Mouse (Mus musculus) MEL (cell line): ENCODE data around the gene Olfr183. TPM values are rescaled to one million over a fixed set of nuclear protein-coding genes. Genes with fewer than 3 reads are reported as not detected.

ENCODE experiments used
- DNase-seq: peaks from one replicate; pipeline ENCODE4 v3.0.0; 2011; ENCODE audit warnings: low read depth, low spot score
- H3K27ac ChIP-seq: 2 replicates; pipeline ENCODE4 v1.5.1; 2012; ENCODE audit warnings: low read depth, mild to moderate bottlenecking, control low read depth, low read length, moderate library complexity; ENCODE audit not compliant: control insufficient read depth
- H3K27me3 ChIP-seq, 2 experiments: fragments of 150-350 bp in 1 of 2; sonication (generic) in 1 of 2; 2 replicates each; pipeline ENCODE4 v1.6.1; 2012; ENCODE audit warnings: low read length in 2 of 2, mild to moderate bottlenecking in 2 of 2, improper control_type of control experiment in 1 of 2, moderate library complexity in 1 of 2; ENCODE audit not compliant: insufficient read depth in 2 of 2, control insufficient read depth in 1 of 2
- H3K36me3 ChIP-seq, 2 experiments: 2 replicates each; pipeline ENCODE4 v1.6.1; 2012 to 2014; ENCODE audit warnings: low read length in 2 of 2, improper control_type of control experiment in 1 of 2, inconsistent platforms in 1 of 2, mild to moderate bottlenecking in 1 of 2; ENCODE audit not compliant: insufficient read depth in 2 of 2, control insufficient read depth in 1 of 2
- H3K4me1 ChIP-seq, 2 experiments: fragments of 150-350 bp in 1 of 2; sonication (generic) in 1 of 2; 2 replicates each; pipeline ENCODE4 v1.6.1; 2012; ENCODE audit warnings: low read length in 2 of 2, improper control_type of control experiment in 1 of 2, mild to moderate bottlenecking in 1 of 2; ENCODE audit not compliant: insufficient read depth in 2 of 2, control insufficient read depth in 1 of 2
- H3K4me3 ChIP-seq, 2 experiments: fragments of 150-350 bp in 1 of 2; sonication (generic) in 1 of 2; 2 replicates each; pipeline ENCODE4 v1.5.1; 2012; ENCODE audit warnings: low read depth in 2 of 2, low read length in 2 of 2, mild to moderate bottlenecking in 2 of 2, moderate library complexity in 2 of 2, control low read depth in 1 of 2, improper control_type of control experiment in 1 of 2; ENCODE audit not compliant: control insufficient read depth in 1 of 2, insufficient read depth in 1 of 2
- H3K79me2 ChIP-seq: 2 replicates; pipeline ENCODE4 v1.6.1; 2012; ENCODE audit warnings: mild to moderate bottlenecking, low read length, moderate library complexity; ENCODE audit not compliant: control insufficient read depth, poor library complexity, insufficient read depth
- H3K9ac ChIP-seq: 2 replicates; pipeline ENCODE4 v1.6.1; 2012; ENCODE audit warnings: low read depth, mild to moderate bottlenecking, control low read depth, low read length, moderate library complexity; ENCODE audit not compliant: control insufficient read depth, poor library complexity, severe bottlenecking
- H3K9me3 ChIP-seq: fragments of 150-350 bp; sonication (generic); replicated peaks from 2 replicates; pipeline ENCODE4 v1.6.1; 2012; ENCODE audit warnings: mild to moderate bottlenecking, low read length, improper control_type of control experiment, moderate library complexity; ENCODE audit not compliant: insufficient read depth
- BHLHE40 ChIP-seq: IDR thresholded peaks from 2 replicates; pipeline ENCODE4 v1.6.1; 2012; ENCODE audit warnings: low read depth, mild to moderate bottlenecking, inconsistent platforms, low read length, improper control_type of control experiment, borderline replicate concordance
- CHD1 ChIP-seq: IDR thresholded peaks from 2 replicates; pipeline ENCODE4 v1.6.1; 2012; ENCODE audit warnings: low read depth, mild to moderate bottlenecking, inconsistent platforms, low read length, improper control_type of control experiment
- CTCF ChIP-seq, 3 experiments: IDR thresholded peaks in 2 of 3; conservative IDR thresholded peaks in 1 of 3; 2 replicates each; pipeline ENCODE4 v1.5.1; 2011 to 2012; ENCODE audit warnings: low read length in 3 of 3, low read depth in 2 of 3, mild to moderate bottlenecking in 2 of 3, improper control_type of control experiment in 1 of 3, inconsistent platforms in 1 of 3, mixed read lengths in 1 of 3, moderate library complexity in 1 of 3; ENCODE audit not compliant: control insufficient read depth in 1 of 3, insufficient read depth in 1 of 3, poor library complexity in 1 of 3, severe bottlenecking in 1 of 3
- EP300 ChIP-seq, 2 experiments: IDR thresholded peaks; 2 replicates each; pipeline ENCODE4 v1.6.1; 2011; ENCODE audit warnings: improper control_type of control experiment in 2 of 2, low read length in 2 of 2, low read depth in 1 of 2, mild to moderate bottlenecking in 1 of 2
- GABPA ChIP-seq: IDR thresholded peaks from 2 replicates; pipeline ENCODE4 v1.6.1; 2012; ENCODE audit warnings: low read depth, mild to moderate bottlenecking, inconsistent platforms, low read length, improper control_type of control experiment, moderate library complexity
- GATA1 ChIP-seq: IDR thresholded peaks from 2 replicates; pipeline ENCODE4 v1.6.1; 2011; ENCODE audit warnings: low read depth, low read length, improper control_type of control experiment
- HCFC1 ChIP-seq: IDR thresholded peaks from 2 replicates; pipeline ENCODE4 v1.6.1; 2012; ENCODE audit warnings: low read depth, mild to moderate bottlenecking, inconsistent platforms, low read length, improper control_type of control experiment, moderate library complexity
- MAX ChIP-seq: IDR thresholded peaks from 2 replicates; pipeline ENCODE4 v1.6.1; 2011; ENCODE audit warnings: low read length, improper control_type of control experiment
- MAZ ChIP-seq: IDR thresholded peaks from 2 replicates; pipeline ENCODE4 v1.6.1; 2012; ENCODE audit warnings: low read depth, mild to moderate bottlenecking, inconsistent platforms, low read length, improper control_type of control experiment
- MEF2A ChIP-seq: IDR thresholded peaks from 2 replicates; pipeline ENCODE4 v1.6.1; 2014; ENCODE audit warnings: low read depth, mild to moderate bottlenecking, inconsistent platforms, low read length, improper control_type of control experiment; ENCODE audit not compliant: poor library complexity, insufficient replicate concordance, severe bottlenecking; ENCODE audit errors: extremely low read depth
- MXI1 ChIP-seq: IDR thresholded peaks from 2 replicates; pipeline ENCODE4 v1.6.1; 2011; ENCODE audit warnings: mild to moderate bottlenecking, low read depth, low read length, improper control_type of control experiment
- NELFE ChIP-seq: IDR thresholded peaks from 2 replicates; pipeline ENCODE4 v1.6.1; 2011; ENCODE audit warnings: low read depth, low read length, improper control_type of control experiment
- POLR2AphosphoS2 ChIP-seq: IDR thresholded peaks from 2 replicates; pipeline ENCODE4 v1.6.1; 2011; ENCODE audit warnings: low read length, improper control_type of control experiment
- POLR2AphosphoS5 ChIP-seq: IDR thresholded peaks from 2 replicates; pipeline ENCODE4 v1.6.1; 2012; ENCODE audit warnings: low read depth, borderline replicate concordance, mild to moderate bottlenecking, inconsistent platforms, low read length, moderate library complexity, mixed read lengths
- RAD21 ChIP-seq: IDR thresholded peaks from 2 replicates; pipeline ENCODE4 v1.6.1; 2011; ENCODE audit warnings: mild to moderate bottlenecking, low read depth, low read length, improper control_type of control experiment
- RCOR1 ChIP-seq: IDR thresholded peaks from 2 replicates; pipeline ENCODE4 v1.6.1; 2012; ENCODE audit warnings: low read depth, mild to moderate bottlenecking, inconsistent platforms, low read length, improper control_type of control experiment
- TAL1 ChIP-seq: IDR thresholded peaks from 2 replicates; pipeline ENCODE4 v1.6.1; 2012; ENCODE audit warnings: mild to moderate bottlenecking, inconsistent platforms, low read length, moderate library complexity, mixed read lengths
- TCF12 ChIP-seq: IDR thresholded peaks from 2 replicates; pipeline ENCODE4 v1.6.1; 2014; ENCODE audit warnings: low read depth, mild to moderate bottlenecking, inconsistent platforms, low read length, improper control_type of control experiment, moderate library complexity
- USF1 ChIP-seq: IDR thresholded peaks from 2 replicates; pipeline ENCODE4 v1.6.1; 2014; ENCODE audit warnings: low read depth, mild to moderate bottlenecking, inconsistent platforms, low read length, improper control_type of control experiment, moderate library complexity
- ZC3H11A ChIP-seq: IDR thresholded peaks from 2 replicates; pipeline ENCODE4 v1.6.1; 2012; ENCODE audit warnings: low read depth, mild to moderate bottlenecking, inconsistent platforms, low read length, improper control_type of control experiment
- ZNF384 ChIP-seq: IDR thresholded peaks from 2 replicates; pipeline ENCODE4 v1.6.1; 2012; ENCODE audit warnings: low read depth, mild to moderate bottlenecking, inconsistent platforms, low read length, improper control_type of control experiment
- polyA plus RNA-seq, 2 experiments: library from polyadenylated mRNA; stranded (reverse) in 1 of 2; unstranded in 1 of 2; fragments of >175 nt in 1 of 2; fragments of >200 nt in 1 of 2; gene quantifications; 2 replicates each; pipeline versions ENCODE4 v1.2.1 to v1.2.4; 2012; ENCODE audit warnings: low replicate concordance in 2 of 2, low read depth in 1 of 2; ENCODE audit not compliant: insufficient read length in 2 of 2, insufficient read depth in 1 of 2, missing spikeins in 1 of 2
- total RNA-seq: library from RNA; depleted of rRNA; stranded (reverse); fragments of 300-350 nt; gene quantifications from 2 replicates; pipeline ENCODE4 v1.2.3, GENCODE M21; 2012; rRNA removed

Olfr183 gene
- total RNA-seq (0.42 and 0.73 TPM in 2 replicates), polyA plus RNA-seq (under 1 TPM in 1 of 2 experiments, not detected in 1; 0.49 TPM)

- TF ChIP-seq TAL1 (no peak), USF1 (no peak), ZC3H11A (no peak), POLR2AphosphoS2 (no peak), NELFE (no peak), BHLHE40 (no peak), MXI1 (no peak), POLR2AphosphoS5 (no peak)
- H3K27ac ChIP-seq, result no peak within 1 kb of the TSS
- no peak for DNase-seq
- H3K27me3 ChIP-seq, result no peaks in the 10 kb centered on the region
- no peak within 1 kb of the TSS for H3K9ac ChIP-seq
- no peaks in the 10 kb centered on the region for H3K36me3 ChIP-seq
- no peak within 1 kb of the TSS for H3K4me3 ChIP-seq
- no peaks in the 10 kb centered on the region for H3K9me3 ChIP-seq
- H3K4me1 ChIP-seq, result no peaks in the 10 kb centered on the region
- no peaks in the 10 kb centered on the region for H3K79me2 ChIP-seq
These were observed at the start of gene Olfr183 for GRCm38 (mm10) chr16:58995057-58995456. Gene Olfr183 (plus strand): TSS chr16:58995357.

- Histone ChIP-seq H3K4me3 (no peak overlapping the region), H3K9me3 (no peaks in the 10 kb centered on the region), H3K36me3 (peaks cover 0 to 6% of the 10 kb centered on the region in 2 experiments; a peak in 2 of 4 replicates), H3K27me3 (no peaks in the 10 kb centered on the region), H3K4me1 (peaks cover 0 to 6% of the 10 kb centered on the region in 2 experiments; a peak in 2 of 4 replicates), H3K9ac (no peak overlapping the region), H3K79me2 (no peaks in the 10 kb centered on the region), H3K27ac (no peak overlapping the region)
- TF ChIP-seq ZC3H11A (no peak), GATA1 (no peak), TCF12 (no peak), CTCF (IDR thresholded peaks at IDR 0.05 in 2 of 3, conservative IDR thresholded peaks at IDR 0.05 in 1 of 3; ENCODE audit: control insufficient read depth in 1 of 3, insufficient read depth in 1 of 3, low read depth in 2 of 3, low read length in 3 of 3, poor library complexity in 1 of 3, severe bottlenecking in 1 of 3) (no peak), TAL1 (no peak), MAZ (no peak), EP300 (IDR thresholded peaks at IDR 0.05; ENCODE audit: low read depth in 1 of 2, low read length in 2 of 2) (no peak), BHLHE40 (no peak), NELFE (no peak), USF1 (no peak), HCFC1 (no peak), GABPA (no peak), MEF2A (no peak), CHD1 (no peak), RAD21 (no peak), ZNF384 (no peak), POLR2AphosphoS5 (no peak), RCOR1 (no peak), MAX (no peak)
- no peak for DNase-seq
These were observed 12.0 kb downstream of the Olfr183 start for GRCm38 (mm10) chr16:59007146-59007545.
